Mouse (Mus musculus) intestine, postnatal 0 days (tissue): ENCODE measurements at regions not wholly inside any gene's neighbourhood (a gene's known extent, or its start where the extent isn't known, plus 50 kb on each side); places are given as distances from the start of the nearest gene placed in this dataset.

Experiments
- ATAC-seq: fragments of 200-750 bp; cut with Nextera tagmentation; 2 replicates; pipeline ENCODE4 v1.8.0; 2017; ENCODE audit warnings: mild to moderate bottlenecking, moderate TSS enrichment, moderate library complexity
- H3K27ac ChIP-seq: fragments of 300-500 bp; sonication (generic); 2 replicates; pipeline ENCODE4 v1.5.1; 2014; ENCODE audit warnings: mild to moderate bottlenecking, low read depth, low read length, moderate library complexity
- H3K27me3 ChIP-seq: fragments of 300-500 bp; sonication (generic); replicated peaks from 2 replicates; pipeline ENCODE4 v1.6.1; 2014; ENCODE audit warnings: low read length, mixed read lengths; ENCODE audit not compliant: control insufficient read depth, insufficient read depth
- H3K36me3 ChIP-seq: fragments of 300-500 bp; sonication (generic); 2 replicates; pipeline ENCODE4 v1.6.1; 2014; ENCODE audit warnings: mild to moderate bottlenecking, moderate library complexity; ENCODE audit not compliant: control insufficient read depth, insufficient read depth
- H3K4me1 ChIP-seq: fragments of 300-500 bp; sonication (generic); replicated peaks from 2 replicates; pipeline ENCODE4 v1.6.1; 2014; ENCODE audit warnings: antibody characterized with exemption, low read length, mixed read lengths; ENCODE audit not compliant: control insufficient read depth, insufficient read depth
- H3K4me2 ChIP-seq: fragments of 300-500 bp; sonication (generic); replicated peaks from 2 replicates; pipeline ENCODE4 v1.6.1; 2014; ENCODE audit warnings: low read depth, mild to moderate bottlenecking, moderate library complexity
- H3K4me3 ChIP-seq: fragments of 300-500 bp; sonication (generic); 2 replicates; pipeline ENCODE4 v1.5.1; 2014; ENCODE audit warnings: low read depth, low read length
- H3K9ac ChIP-seq: fragments of 300-500 bp; sonication (generic); 2 replicates; pipeline ENCODE4 v1.6.1; 2014; ENCODE audit warnings: mild to moderate bottlenecking, low read depth, low read length
- H3K9me3 ChIP-seq: fragments of 300-500 bp; sonication (generic); 2 replicates; pipeline ENCODE4 v1.6.1; 2016; ENCODE audit warnings: mixed run types; ENCODE audit not compliant: control insufficient read depth
- CTCF ChIP-seq: sonication (generic); IDR thresholded peaks from 2 replicates; pipeline ENCODE4 v1.5.1; 2016; ENCODE audit warnings: low read depth, mild to moderate bottlenecking, control low read depth, antibody characterized with exemption, moderate library complexity
- WGBS: fragments of 180-500 bp; shearing (Covaris S2); extraction: QIAGEN DNeasy Blood & Tissue Kit; methylation state at CpG from one replicate; pipeline ENCODE4 v1.1.7; 2014; 5-methylcytosine and 5-hydroxymethylcytosine counted together

DNA sequence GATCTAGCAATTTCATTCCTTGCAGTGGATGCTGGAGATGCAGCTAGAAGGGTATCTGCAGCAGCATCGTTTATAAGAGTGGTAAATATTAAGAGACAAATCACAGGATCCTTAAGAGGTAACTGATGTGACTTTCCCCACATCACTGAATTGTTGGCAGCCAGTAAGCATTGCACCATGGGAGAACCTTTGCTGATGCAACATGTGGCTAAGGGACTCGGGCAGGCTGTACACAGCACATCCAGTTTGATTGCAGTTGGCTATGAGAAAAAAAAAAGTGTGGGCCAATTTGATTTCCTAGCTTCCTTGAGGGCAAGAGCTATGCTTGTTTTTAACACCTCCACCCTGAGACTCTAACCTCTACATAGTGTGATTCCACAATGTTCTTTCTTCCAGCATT lies 179.4 kb downstream of the Ktn1 start:
- no peak for TF ChIP-seq CTCF
- Histone ChIP-seq H3K27me3 (no peaks in the 10 kb centered on the region), H3K4me1 (no peaks in the 10 kb centered on the region; the same call in 1 of the 2 replicates), H3K4me2 (no peak overlapping the region), H3K9me3 (no peaks in the 10 kb centered on the region), H3K36me3 (no peaks in the 10 kb centered on the region), H3K9ac (no peak overlapping the region), H3K4me3 (no peak overlapping the region), H3K27ac (no peak overlapping the region)
- 82% methylated on average over 2 of the region's 2 CpGs for WGBS
- ATAC-seq = no peak

DNA sequence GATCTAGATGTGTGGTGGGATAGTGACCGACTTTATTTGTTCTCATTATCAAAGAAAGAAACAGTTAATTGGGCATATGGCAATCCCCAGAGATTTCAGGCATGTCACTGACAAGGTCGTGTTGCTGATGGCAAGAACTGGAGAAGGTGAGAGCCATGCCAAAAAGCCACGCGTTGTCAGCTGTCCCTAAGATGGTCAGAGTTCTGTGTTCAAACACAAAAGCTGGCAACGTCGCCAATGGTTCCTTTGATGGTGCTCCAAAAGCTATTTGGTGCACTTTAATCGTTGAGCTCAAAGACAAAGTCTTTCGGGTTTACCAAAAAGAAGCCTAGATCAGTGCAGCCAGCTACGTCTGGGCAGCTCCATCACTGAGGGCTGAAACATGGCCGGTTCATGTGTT lies 185.4 kb downstream of the Ktn1 start:
- WGBS = 80% methylated on average over 10 of the region's 10 CpGs
- Histone ChIP-seq H3K9ac (no peak overlapping the region), H3K4me1 (no peaks in the 10 kb centered on the region), H3K36me3 (no peaks in the 10 kb centered on the region), H3K27ac (no peak overlapping the region), H3K4me2 (no peak overlapping the region), H3K27me3 (no peaks in the 10 kb centered on the region), H3K4me3 (no peak overlapping the region), H3K9me3 (no peaks in the 10 kb centered on the region)
- TF ChIP-seq CTCF = no peak
- ATAC-seq = no peak

DNA sequence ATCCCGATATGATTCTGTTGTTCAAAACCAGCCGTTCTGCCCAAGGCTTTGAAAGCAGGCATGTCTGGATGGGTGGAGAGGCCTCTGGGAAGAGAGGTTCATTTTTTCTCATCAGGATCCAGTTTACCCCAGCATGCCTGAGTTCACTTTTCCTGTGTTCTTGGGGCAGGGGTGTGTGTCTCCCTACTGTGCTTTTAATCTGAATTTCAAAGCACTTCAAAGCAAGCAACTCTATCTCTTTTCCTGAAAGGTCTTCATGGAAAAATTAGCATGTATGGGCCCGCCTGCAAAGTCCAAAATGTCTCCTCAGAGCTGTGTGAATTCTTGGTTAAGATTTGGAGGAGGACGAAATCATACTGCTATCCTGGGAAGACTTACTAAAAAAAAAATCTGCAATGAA lies 187.2 kb downstream of the Ktn1 start:
- H3K36me3 ChIP-seq = no peaks in the 10 kb centered on the region
- H3K9ac ChIP-seq = no peak overlapping the region
- TF ChIP-seq CTCF = no peak
- ATAC-seq = no peak
- no peaks in the 10 kb centered on the region for H3K4me1 ChIP-seq
- no peak overlapping the region for H3K27ac ChIP-seq
- H3K4me2 ChIP-seq = no peak overlapping the region
- WGBS = 82% methylated on average over 4 of the region's 4 CpGs
- no peak overlapping the region for H3K4me3 ChIP-seq
- no peaks in the 10 kb centered on the region for H3K27me3 ChIP-seq
- no peaks in the 10 kb centered on the region for H3K9me3 ChIP-seq

DNA sequence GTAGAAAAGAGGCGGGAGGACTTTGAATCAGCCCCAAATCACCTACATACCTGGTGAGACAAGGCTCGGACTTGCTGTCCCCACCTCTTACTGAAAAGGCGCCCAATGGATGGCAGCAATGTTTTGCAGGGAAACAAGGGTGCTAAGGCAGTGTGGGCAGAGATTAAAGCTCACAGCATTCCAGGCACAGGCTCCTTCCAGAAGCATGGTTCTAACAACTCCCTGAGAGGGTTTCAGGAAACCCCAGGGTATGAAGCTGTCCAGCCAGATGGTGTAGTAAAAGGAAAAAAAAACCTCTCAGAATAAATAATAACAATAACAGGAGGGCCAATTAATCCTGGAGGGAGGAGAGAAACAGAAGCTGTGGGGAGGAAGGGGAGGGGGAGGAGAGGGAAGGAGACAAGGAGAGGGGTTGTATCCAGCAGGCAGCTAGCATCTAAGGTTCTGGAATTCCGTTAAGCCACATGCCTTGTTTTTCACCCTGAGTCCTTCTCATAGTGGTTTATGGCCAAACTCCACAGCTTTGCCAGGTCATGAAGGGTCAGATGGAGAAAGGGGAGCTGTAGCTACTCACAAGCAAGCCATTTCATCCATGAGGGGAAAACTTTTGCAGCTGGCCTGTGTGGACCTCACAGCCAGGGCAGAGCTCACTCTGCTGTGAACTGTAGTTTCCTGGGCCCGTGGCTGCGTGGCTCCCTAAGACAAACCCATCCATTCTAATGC lies 191.4 kb downstream of the Ktn1 start:
- no peak for ATAC-seq
- TF ChIP-seq CTCF = no peak
- H3K9me3 ChIP-seq = no peaks in the 10 kb centered on the region
- H3K27ac ChIP-seq = no peak overlapping the region
- WGBS = 63% methylated on average over 6 of the region's 6 CpGs
- no peaks in the 10 kb centered on the region for H3K4me1 ChIP-seq
- H3K4me3 ChIP-seq = no peak overlapping the region
- H3K9ac ChIP-seq = no peak overlapping the region
- H3K27me3 ChIP-seq = no peaks in the 10 kb centered on the region
- H3K4me2 ChIP-seq = no peak overlapping the region
- no peaks in the 10 kb centered on the region for H3K36me3 ChIP-seq

DNA sequence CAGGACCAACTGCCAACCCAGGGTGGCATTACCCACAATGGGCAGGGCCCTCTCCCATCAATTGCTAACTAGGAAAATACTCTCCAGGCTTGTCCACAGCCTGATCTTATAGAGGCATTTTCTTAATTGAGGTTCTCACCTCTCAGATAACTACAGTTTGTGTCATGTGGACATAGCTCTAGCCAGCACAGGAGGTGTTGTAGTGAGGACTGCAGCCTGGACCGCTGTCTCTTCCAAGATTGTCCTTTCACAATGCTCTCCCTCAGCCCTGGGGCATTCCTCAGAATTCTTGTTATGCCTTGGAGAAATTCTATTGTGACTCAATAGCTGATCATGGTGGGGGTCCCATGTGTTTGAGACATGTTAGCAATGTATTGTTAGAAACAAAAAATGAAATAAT lies 196.1 kb downstream of the Ktn1 start:
- no peak overlapping the region for H3K4me3 ChIP-seq
- ATAC-seq = no peak

DNA sequence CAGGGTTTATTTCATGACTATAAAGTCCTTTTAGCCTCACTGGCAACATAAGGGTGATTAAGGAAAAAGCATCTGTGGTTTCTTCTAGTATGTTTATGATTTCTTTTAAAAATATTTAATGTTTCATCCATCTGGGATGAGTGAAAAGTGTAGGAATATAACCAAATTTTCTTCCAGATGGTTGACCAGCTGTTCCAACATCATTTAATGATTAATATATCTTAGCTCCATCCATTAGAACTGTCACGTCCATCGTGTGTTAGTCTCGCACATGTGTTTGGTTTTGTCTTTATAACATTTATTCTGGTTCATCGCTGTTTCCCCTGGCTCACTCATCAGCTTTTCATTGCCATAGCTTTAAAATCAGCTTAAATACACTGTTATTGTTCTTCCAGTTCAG lies 200.6 kb downstream of the Ktn1 start:
- H3K9me3 ChIP-seq = no peaks in the 10 kb centered on the region
- no peaks in the 10 kb centered on the region for H3K27me3 ChIP-seq
- ATAC-seq = no peak
- no peak overlapping the region for H3K27ac ChIP-seq
- no peak overlapping the region for H3K9ac ChIP-seq
- H3K4me2 ChIP-seq = no peak overlapping the region
- 68% methylated on average over 4 of the region's 4 CpGs for WGBS
- no peaks in the 10 kb centered on the region for H3K36me3 ChIP-seq
- TF ChIP-seq CTCF = no peak
- H3K4me1 ChIP-seq = no peaks in the 10 kb centered on the region
- no peak overlapping the region for H3K4me3 ChIP-seq

More for the DNA sequence above, 196.1 kb downstream of the Ktn1 start:
- no peak overlapping the region for H3K4me2 ChIP-seq
- no peaks in the 10 kb centered on the region for H3K36me3 ChIP-seq
- no peaks in the 10 kb centered on the region for H3K27me3 ChIP-seq
- H3K9me3 ChIP-seq = no peaks in the 10 kb centered on the region
- H3K27ac ChIP-seq = no peak overlapping the region
- TF ChIP-seq CTCF = no peak
- 94% methylated on average over 1 of the region's 1 CpGs for WGBS
- H3K9ac ChIP-seq = no peak overlapping the region
- no peaks in the 10 kb centered on the region for H3K4me1 ChIP-seq
